Mouse (Mus musculus): Measurements from ENCODE around the gene Irs1. TPM values are rescaled to one million over a fixed set of nuclear protein-coding genes. Genes with fewer than 3 reads are reported as not detected.

Irs1 gene
- polyA plus RNA-seq, 2 experiments = 0.66 to 0.94 TPM

- no peak overlapping the region for H3K9ac ChIP-seq (replicated peaks)
- DNase-seq (ENCODE audit: low read depth in 3 of 3, low spot score in 3 of 3) = no peak
- no peak for ATAC-seq (ENCODE audit: insufficient read depth)
- 38% methylated on average over 15 of the region's 15 CpGs for WGBS (ENCODE audit: insufficient replicate concordance)
- peaks cover 3 to 11% of the 10 kb centered on the region in 2 experiments; a peak in 3 of 4 replicates for H3K4me1 ChIP-seq (replicated peaks; ENCODE audit: control insufficient read depth in 2 of 2, insufficient read depth in 2 of 2, low read length in 1 of 2)
- H3K4me2 ChIP-seq (ENCODE audit: low read depth) = peak overlapping the region; percentile 23
- H3K36me3 ChIP-seq (replicated peaks; ENCODE audit: control insufficient read depth, insufficient read depth, low read depth) = no peaks in the 10 kb centered on the region
- H3K27me3 ChIP-seq (ENCODE audit: control insufficient read depth, insufficient read depth, low read length) = peaks cover 30% of the 10 kb centered on the region
- peak overlapping the region; percentile 20 to 22; a peak in 3 of 4 replicates for H3K4me3 ChIP-seq (ENCODE audit: insufficient read depth in 1 of 2, low read depth in 2 of 2, low read length in 2 of 2)
- TF ChIP-seq CTCF (IDR thresholded peaks at IDR 0.05; ENCODE audit: low read depth) (no peak), EP300 (IDR thresholded peaks at IDR 0.05; ENCODE audit: low read depth) (no peak)
- no peak overlapping the region for H3K27ac ChIP-seq
- no peaks in the 10 kb centered on the region for H3K9me3 ChIP-seq (ENCODE audit: control insufficient read depth, low read length)
Measured at GRCm38 (mm10) chr1:82286190-82287051, 4.8 kb downstream of the Irs1 start.

- Histone ChIP-seq H3K4me2 (ENCODE audit: low read depth) (peak overlapping the region; percentile 23), H3K27me3 (ENCODE audit: control insufficient read depth, insufficient read depth, low read length) (peaks cover 22% of the 10 kb centered on the region), H3K4me3 (ENCODE audit: insufficient read depth in 1 of 2, low read depth in 2 of 2, low read length in 2 of 2) (peak overlapping the region; percentile 7 to 22; a peak in 2 of 4 replicates), H3K9me3 (ENCODE audit: control insufficient read depth, low read length) (no peaks in the 10 kb centered on the region), H3K27ac (no peak overlapping the region), H3K9ac (replicated peaks) (no peak overlapping the region), H3K4me1 (replicated peaks; ENCODE audit: control insufficient read depth in 2 of 2, insufficient read depth in 2 of 2, low read length in 1 of 2) (peaks cover 3 to 11% of the 10 kb centered on the region in 2 experiments; a peak in 3 of 4 replicates), H3K36me3 (replicated peaks; ENCODE audit: control insufficient read depth, insufficient read depth, low read depth) (no peaks in the 10 kb centered on the region)
- 44% methylated on average over 5 of the region's 5 CpGs for WGBS (ENCODE audit: insufficient replicate concordance)
- ATAC-seq (ENCODE audit: insufficient read depth) (no peak), DNase-seq (ENCODE audit: low read depth in 3 of 3, low spot score in 3 of 3) (no peak)
- no peak for TF ChIP-seq EP300 (IDR thresholded peaks at IDR 0.05; ENCODE audit: low read depth)
- TF ChIP-seq CTCF (IDR thresholded peaks at IDR 0.05; ENCODE audit: low read depth) = no peak
Measured at GRCm38 (mm10) chr1:82285461-82286189, 5.6 kb downstream of the Irs1 start.

GRCm38 (mm10) chr1:82284403-82284802 is 6.8 kb downstream of the Irs1 start:
- Histone ChIP-seq H3K4me3 (ENCODE audit: insufficient read depth in 1 of 2, low read depth in 2 of 2, low read length in 2 of 2) (peak overlapping the region in 1 of 2 experiments; percentile 25; a peak in 2 of 4 replicates), H3K4me2 (ENCODE audit: low read depth) (peak overlapping the region; percentile 82), H3K9me3 (ENCODE audit: control insufficient read depth, low read length) (no peaks in the 10 kb centered on the region), H3K9ac (replicated peaks) (no peak overlapping the region), H3K27ac (no peak overlapping the region; the same call in 1 of the 2 replicates), H3K27me3 (ENCODE audit: control insufficient read depth, insufficient read depth, low read length) (peaks cover 10% of the 10 kb centered on the region), H3K36me3 (replicated peaks; ENCODE audit: control insufficient read depth, insufficient read depth, low read depth) (no peaks in the 10 kb centered on the region), H3K4me1 (replicated peaks; ENCODE audit: control insufficient read depth in 2 of 2, insufficient read depth in 2 of 2, low read length in 1 of 2) (peaks cover 3 to 11% of the 10 kb centered on the region in 2 experiments; a peak in 3 of 4 replicates)
- WGBS (ENCODE audit: insufficient replicate concordance) = 36% methylated on average over 4 of the region's 4 CpGs
- ATAC-seq (ENCODE audit: insufficient read depth) (no peak), DNase-seq (ENCODE audit: low read depth in 3 of 3, low spot score in 3 of 3) (no peak)
- TF ChIP-seq EP300 (IDR thresholded peaks at IDR 0.05; ENCODE audit: low read depth) = no peak
- no peak for TF ChIP-seq CTCF (IDR thresholded peaks at IDR 0.05; ENCODE audit: low read depth)

GRCm38 (mm10) chr1:82283901-82284301 is 7.3 kb downstream of the Irs1 start:
- 70% methylated on average over 1 of the region's 1 CpGs for whole genome bisulfite sequencing (ENCODE audit: insufficient replicate concordance)
- no peak for ATAC-seq (ENCODE audit: insufficient read depth)
- TF ChIP-seq CTCF (IDR thresholded peaks at IDR 0.05; ENCODE audit: low read depth) (no peak), EP300 (IDR thresholded peaks at IDR 0.05; ENCODE audit: low read depth) (no peak)
- H3K9me3 ChIP-seq (ENCODE audit: control insufficient read depth, low read length) = no peaks in the 10 kb centered on the region
- peaks cover 5% of the 10 kb centered on the region for H3K27me3 ChIP-seq (ENCODE audit: control insufficient read depth, insufficient read depth, low read length)
- peak overlapping the region; percentile 8 to 61; a peak in 3 of 4 replicates for H3K4me3 ChIP-seq (ENCODE audit: insufficient read depth in 1 of 2, low read depth in 2 of 2, low read length in 2 of 2)
- H3K27ac ChIP-seq = peak overlapping the region; percentile 21; the same call in 1 of the 2 replicates
- no peak for DNase-seq (ENCODE audit: low read depth in 3 of 3, low spot score in 3 of 3)
- peaks cover 3 to 11% of the 10 kb centered on the region in 2 experiments; a peak in 3 of 4 replicates for H3K4me1 ChIP-seq (replicated peaks; ENCODE audit: control insufficient read depth in 2 of 2, insufficient read depth in 2 of 2, low read length in 1 of 2)
- peak overlapping the region; percentile 82 for H3K4me2 ChIP-seq (ENCODE audit: low read depth)
- no peaks in the 10 kb centered on the region for H3K36me3 ChIP-seq (replicated peaks; ENCODE audit: control insufficient read depth, insufficient read depth, low read depth)
- H3K9ac ChIP-seq (replicated peaks) = peak overlapping the region; percentile 74

Data from liver, embryonic 14.5 days (tissue).